Mouse (Mus musculus): ENCODE data around the gene Fgfr4. TPM values are rescaled to one million over a fixed set of nuclear protein-coding genes. Genes with fewer than 3 reads are reported as not detected.

Fgfr4 gene
- total and polyA plus RNA-seq, 3 experiments: 0.07 to 0.21 (median 0.21) TPM

DNA sequence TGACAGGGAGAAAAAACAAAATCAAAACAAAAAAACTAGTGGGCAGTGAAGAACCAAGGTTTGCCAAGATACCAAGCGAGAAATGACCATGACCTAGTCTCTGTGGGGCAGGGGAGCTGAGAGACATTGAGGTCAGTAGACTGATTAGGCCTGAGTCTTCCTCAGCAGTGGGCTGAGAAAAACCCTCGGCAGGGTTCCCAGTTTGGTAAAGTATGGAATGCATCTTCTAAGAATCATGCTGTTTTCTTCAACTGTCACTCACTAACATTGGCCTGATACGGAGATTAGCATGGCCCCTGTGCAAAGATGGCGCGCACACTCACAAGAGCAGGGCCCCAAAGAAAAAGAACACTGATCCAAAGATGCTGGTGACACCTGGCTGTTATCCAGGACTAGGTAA lies 1.5 kb downstream of the Fgfr4 start:
- intact Hi-C loops (cut with DNase I): no loop called here
- Histone ChIP-seq H3K27ac (no peak overlapping the region), H3K4me3 (no peak overlapping the region), H3K4me1 (ENCODE audit: control insufficient read depth, insufficient read depth, low read length) (no peaks in the 10 kb centered on the region), H3K27me3 (ENCODE audit: control insufficient read depth, insufficient read depth, low read length) (peaks cover 9% of the 10 kb centered on the region), H3K9ac (ENCODE audit: low read depth, low read length) (no peak overlapping the region), H3K79me2 (replicated peaks; ENCODE audit: control insufficient read depth, insufficient read depth, low read length) (no peaks in the 10 kb centered on the region), H3K36me3 (ENCODE audit: control insufficient read depth, insufficient read depth, low read length) (no peaks in the 10 kb centered on the region)
- DNase-seq: no peak
- no peak for TF ChIP-seq POLR2A (IDR thresholded peaks at IDR 0.05; ENCODE audit: insufficient read depth, low read depth, low read length)
- no peak for TF ChIP-seq CTCF (IDR thresholded peaks at IDR 0.05)
- no peak for TF ChIP-seq EP300 (IDR thresholded peaks at IDR 0.05; ENCODE audit: insufficient read depth, low read depth, low read length)
- WGBS: 91% methylated on average over 5 of the region's 5 CpGs

DNA sequence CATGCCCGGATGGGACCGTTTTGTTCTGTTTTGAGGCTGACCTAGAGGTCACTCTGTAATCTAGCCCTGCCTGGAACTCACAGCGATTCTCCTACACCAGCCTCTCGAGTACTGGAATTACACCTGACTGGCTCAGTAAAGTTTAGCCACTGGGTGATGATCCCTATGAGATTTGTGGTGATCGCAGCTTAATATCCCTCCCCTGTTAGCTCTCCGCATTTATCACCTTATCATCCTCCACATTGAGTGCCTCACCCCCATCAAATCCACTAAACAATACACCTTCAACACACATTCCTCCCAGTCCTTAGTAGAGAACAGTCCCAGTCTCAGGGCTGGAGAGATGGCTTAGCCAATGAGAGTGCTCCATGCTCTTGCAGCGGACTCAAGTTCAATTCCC lies 9.9 kb downstream of the Fgfr4 start:
- TF ChIP-seq EP300 (IDR thresholded peaks at IDR 0.05; ENCODE audit: insufficient read depth, low read depth, low read length): no peak
- TF ChIP-seq CTCF (IDR thresholded peaks at IDR 0.05): no peak
- no peak for TF ChIP-seq POLR2A (IDR thresholded peaks at IDR 0.05; ENCODE audit: insufficient read depth, low read depth, low read length)
- WGBS: 65% methylated on average over 7 of the region's 7 CpGs
- Histone ChIP-seq H3K27ac (no peak overlapping the region), H3K36me3 (ENCODE audit: control insufficient read depth, insufficient read depth, low read length) (no peaks in the 10 kb centered on the region), H3K4me1 (ENCODE audit: control insufficient read depth, insufficient read depth, low read length) (no peaks in the 10 kb centered on the region), H3K4me3 (no peak overlapping the region), H3K79me2 (replicated peaks; ENCODE audit: control insufficient read depth, insufficient read depth, low read length) (no peaks in the 10 kb centered on the region), H3K27me3 (ENCODE audit: control insufficient read depth, insufficient read depth, low read length) (no peaks in the 10 kb centered on the region), H3K9ac (ENCODE audit: low read depth, low read length) (no peak overlapping the region)
- intact Hi-C loops (cut with DNase I): no loop called here
- no peak for DNase-seq

DNA sequence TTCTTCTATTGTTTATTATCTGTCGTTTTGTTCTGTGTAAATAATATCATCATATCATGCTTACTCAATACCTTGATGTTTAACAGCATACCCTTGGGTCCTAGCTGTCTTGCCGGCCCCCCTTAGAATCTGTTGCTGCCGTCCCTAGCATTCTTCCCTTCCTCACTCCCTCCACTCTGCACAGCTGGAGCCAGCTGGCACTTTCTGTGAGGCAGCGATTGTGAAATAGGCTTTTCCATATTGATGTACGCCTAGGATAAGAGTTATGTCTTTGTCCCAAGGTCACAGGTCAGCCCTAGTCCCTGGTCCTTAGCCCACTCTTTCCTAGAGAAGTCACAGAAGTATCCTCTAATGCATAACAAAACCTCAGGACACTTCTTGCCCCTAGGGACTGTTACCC lies 11.1 kb downstream of the Fgfr4 start:
- no peak for DNase-seq

DNA sequence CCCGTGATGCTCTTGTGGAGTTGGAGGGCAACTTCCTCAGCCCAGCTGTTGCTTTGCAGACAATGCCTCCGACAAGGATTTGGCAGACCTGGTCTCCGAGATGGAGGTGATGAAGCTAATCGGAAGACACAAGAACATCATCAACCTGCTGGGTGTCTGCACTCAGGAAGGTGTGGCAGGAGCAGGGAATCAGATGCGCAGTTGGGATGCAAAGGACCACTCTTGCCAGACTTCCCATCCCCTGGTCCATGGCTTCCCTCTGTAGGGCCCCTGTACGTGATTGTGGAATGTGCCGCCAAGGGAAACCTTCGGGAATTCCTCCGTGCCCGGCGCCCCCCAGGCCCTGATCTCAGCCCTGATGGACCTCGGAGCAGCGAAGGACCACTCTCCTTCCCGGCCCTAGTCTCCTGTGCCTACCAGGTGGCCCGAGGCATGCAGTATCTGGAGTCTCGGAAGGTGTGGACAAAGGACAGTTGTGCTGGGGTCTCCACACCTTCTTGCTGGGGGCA lies 13.4 kb downstream of the Fgfr4 start:
- Histone ChIP-seq H3K4me1 (ENCODE audit: control insufficient read depth, insufficient read depth, low read length) (no peaks in the 10 kb centered on the region), H3K4me3 (no peak overlapping the region), H3K27me3 (ENCODE audit: control insufficient read depth, insufficient read depth, low read length) (no peaks in the 10 kb centered on the region), H3K9ac (ENCODE audit: low read depth, low read length) (no peak overlapping the region), H3K36me3 (ENCODE audit: control insufficient read depth, insufficient read depth, low read length) (no peaks in the 10 kb centered on the region), H3K27ac (no peak overlapping the region), H3K79me2 (replicated peaks; ENCODE audit: control insufficient read depth, insufficient read depth, low read length) (no peaks in the 10 kb centered on the region)
- no peak for DNase-seq
- 87% methylated on average over 16 of the region's 16 CpGs for WGBS
- intact Hi-C loops (cut with DNase I): no loop called here
- TF ChIP-seq POLR2A (IDR thresholded peaks at IDR 0.05; ENCODE audit: insufficient read depth, low read depth, low read length) (no peak), EP300 (IDR thresholded peaks at IDR 0.05; ENCODE audit: insufficient read depth, low read depth, low read length) (no peak), CTCF (IDR thresholded peaks at IDR 0.05) (no peak)

More for the DNA sequence above, 11.1 kb downstream of the Fgfr4 start:
- Histone ChIP-seq H3K36me3 (ENCODE audit: control insufficient read depth, insufficient read depth, low read length) (no peaks in the 10 kb centered on the region), H3K27me3 (ENCODE audit: control insufficient read depth, insufficient read depth, low read length) (no peaks in the 10 kb centered on the region), H3K27ac (no peak overlapping the region), H3K4me3 (no peak overlapping the region), H3K79me2 (replicated peaks; ENCODE audit: control insufficient read depth, insufficient read depth, low read length) (no peaks in the 10 kb centered on the region), H3K4me1 (ENCODE audit: control insufficient read depth, insufficient read depth, low read length) (no peaks in the 10 kb centered on the region), H3K9ac (ENCODE audit: low read depth, low read length) (no peak overlapping the region)
- TF ChIP-seq CTCF (IDR thresholded peaks at IDR 0.05): no peak
- no peak for TF ChIP-seq EP300 (IDR thresholded peaks at IDR 0.05; ENCODE audit: insufficient read depth, low read depth, low read length)
- no peak for TF ChIP-seq POLR2A (IDR thresholded peaks at IDR 0.05; ENCODE audit: insufficient read depth, low read depth, low read length)
- intact Hi-C loops (cut with DNase I): no loop called here
- 54% methylated on average over 5 of the region's 5 CpGs for WGBS

DNA sequence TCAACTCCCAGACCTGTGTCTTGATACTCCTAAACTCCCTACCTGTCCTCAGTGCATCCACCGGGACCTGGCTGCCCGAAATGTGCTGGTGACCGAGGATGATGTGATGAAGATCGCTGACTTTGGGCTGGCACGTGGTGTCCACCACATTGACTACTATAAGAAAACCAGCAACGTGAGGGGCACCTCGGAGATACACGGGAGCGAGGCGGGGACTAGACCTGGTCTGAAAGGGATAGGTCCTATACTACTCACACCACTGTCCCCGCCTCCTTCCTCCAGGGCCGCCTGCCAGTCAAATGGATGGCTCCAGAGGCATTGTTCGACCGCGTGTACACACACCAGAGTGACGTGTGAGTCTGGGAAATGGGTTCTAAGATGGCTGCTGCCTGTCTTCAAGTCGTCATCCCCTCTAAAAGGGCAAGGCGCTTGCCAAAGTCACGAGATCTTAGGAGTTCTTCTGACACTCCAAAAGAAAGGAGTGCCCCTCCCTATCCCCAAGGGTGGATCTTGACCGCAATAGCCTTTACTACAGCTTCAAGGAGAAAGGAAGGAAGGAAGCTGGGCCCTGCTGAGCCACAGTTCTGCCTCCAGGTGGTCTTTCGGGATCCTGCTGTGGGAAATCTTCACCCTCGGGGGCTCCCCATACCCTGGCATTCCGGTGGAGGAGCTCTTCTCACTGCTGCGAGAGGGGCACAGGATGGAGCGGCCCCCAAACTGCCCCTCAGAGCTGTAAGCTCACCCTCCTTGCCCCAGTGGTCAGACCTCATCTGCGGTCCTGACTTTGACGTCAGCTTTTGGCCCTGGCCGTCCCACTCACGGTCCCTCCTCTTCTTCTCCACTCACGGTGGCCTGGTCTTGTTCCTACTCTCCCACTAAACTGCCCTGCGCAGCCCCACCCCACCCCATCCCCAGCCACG lies 14.6 kb downstream of the Fgfr4 start:
- no peaks in the 10 kb centered on the region for H3K27me3 ChIP-seq (ENCODE audit: control insufficient read depth, insufficient read depth, low read length)
- H3K4me3 ChIP-seq: no peak overlapping the region
- no peaks in the 10 kb centered on the region for H3K79me2 ChIP-seq (replicated peaks; ENCODE audit: control insufficient read depth, insufficient read depth, low read length)
- H3K4me1 ChIP-seq (ENCODE audit: control insufficient read depth, insufficient read depth, low read length): peaks cover 5% of the 10 kb centered on the region
- intact Hi-C loops (cut with DNase I): no loop called here
- 86% methylated on average over 32 of the region's 32 CpGs for WGBS
- H3K36me3 ChIP-seq (ENCODE audit: control insufficient read depth, insufficient read depth, low read length): no peaks in the 10 kb centered on the region
- DNase-seq: no peak
- H3K27ac ChIP-seq: no peak overlapping the region
- no peak overlapping the region for H3K9ac ChIP-seq (ENCODE audit: low read depth, low read length)
- TF ChIP-seq CTCF (IDR thresholded peaks at IDR 0.05) (no peak), POLR2A (IDR thresholded peaks at IDR 0.05; ENCODE audit: insufficient read depth, low read depth, low read length) (no peak), EP300 (IDR thresholded peaks at IDR 0.05; ENCODE audit: insufficient read depth, low read depth, low read length) (no peak)

DNA sequence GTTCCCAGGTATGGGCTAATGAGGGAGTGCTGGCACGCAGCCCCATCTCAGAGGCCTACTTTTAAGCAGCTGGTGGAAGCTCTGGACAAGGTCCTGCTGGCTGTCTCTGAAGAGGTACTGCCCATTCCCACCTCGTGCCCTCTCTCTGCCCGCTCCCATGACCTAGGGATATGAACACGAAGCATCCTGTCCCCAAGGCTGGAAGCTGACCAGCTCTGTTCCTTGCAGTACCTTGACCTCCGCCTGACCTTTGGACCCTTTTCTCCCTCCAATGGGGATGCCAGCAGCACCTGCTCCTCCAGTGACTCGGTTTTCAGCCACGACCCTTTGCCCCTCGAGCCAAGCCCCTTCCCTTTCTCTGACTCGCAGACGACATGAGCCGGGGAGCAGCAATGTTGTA lies 15.4 kb downstream of the Fgfr4 start:
- Histone ChIP-seq H3K4me3 (no peak overlapping the region), H3K79me2 (replicated peaks; ENCODE audit: control insufficient read depth, insufficient read depth, low read length) (no peaks in the 10 kb centered on the region), H3K27me3 (ENCODE audit: control insufficient read depth, insufficient read depth, low read length) (no peaks in the 10 kb centered on the region), H3K9ac (ENCODE audit: low read depth, low read length) (no peak overlapping the region), H3K27ac (no peak overlapping the region), H3K4me1 (ENCODE audit: control insufficient read depth, insufficient read depth, low read length) (peaks cover 8% of the 10 kb centered on the region), H3K36me3 (ENCODE audit: control insufficient read depth, insufficient read depth, low read length) (no peaks in the 10 kb centered on the region)
- intact Hi-C loops (cut with DNase I): no loop called here
- DNase-seq: no peak
- WGBS: 87% methylated on average over 11 of the region's 11 CpGs
- TF ChIP-seq POLR2A (IDR thresholded peaks at IDR 0.05; ENCODE audit: insufficient read depth, low read depth, low read length) (no peak), EP300 (IDR thresholded peaks at IDR 0.05; ENCODE audit: insufficient read depth, low read depth, low read length) (no peak), CTCF (IDR thresholded peaks at IDR 0.05) (no peak)
